Mouse (Mus musculus) monocyte, adult 5-6 weeks (primary cell): ENCODE results near the gene Hmbs. TPM values are rescaled to one million over a fixed set of nuclear protein-coding genes. Genes with fewer than 3 reads are reported as not detected.
A peak's percentile ranks its signal among the peaks of the same experiment; 100 is the strongest.
"Not testable (repeated sequence)": the region's sequence is repeated elsewhere in the genome, so short reads cannot be mapped to it uniquely, and the experiment has no call there.

Experiments
- ATAC-seq: fragments of 153-309, 156-312 bp; replicated peaks from 2 replicates; pipeline ENCODE4 v1.8.0; 2017; ENCODE audit warnings: mild to moderate bottlenecking; ENCODE audit not compliant: low TSS enrichment, insufficient number of reproducible peaks, severe bottlenecking, poor library complexity, low FRiP score
- total RNA-seq: library from RNA; stranded (forward); fragments of 200-1000, 200-491, 200-594 nt; gene quantifications from 3 replicates; pipeline ENCODE4 v1.2.3, GENCODE M21; 2017

The Hmbs gene
- total RNA-seq, 1 experiment from 2014 or later: 19.1 TPM

- ATAC-seq: no peak
Observed at GRCm38 (mm10) chr9:44327064-44327711, 16.8 kb downstream of the Hmbs start.

GRCm38 (mm10) chr9:44326371-44327063, 17.5 kb downstream of the Hmbs start:
- ATAC-seq: peak; percentile 94

- ATAC-seq: no peak
Observed at GRCm38 (mm10) chr9:44325768-44326370, 18.2 kb downstream of the Hmbs start, which contains the start of gene Dpagt1. Gene Dpagt1 (plus strand): TSS chr9:44326019.

GRCm38 (mm10) chr9:44325032-44325767, 18.8 kb downstream of the Hmbs start:
- ATAC-seq: not testable (repeated sequence)

GRCm38 (mm10) chr9:44324147-44324546, 19.9 kb downstream of the Hmbs start:
- ATAC-seq: no peak

GRCm38 (mm10) chr9:44323656-44324055, 20.4 kb downstream of the Hmbs start:
- not testable (repeated sequence) for ATAC-seq

GRCm38 (mm10) chr9:44320799-44321133, 23.3 kb downstream of the Hmbs start:
- no peak for ATAC-seq

GRCm38 (mm10) chr9:44319887-44320798, 23.9 kb downstream of the Hmbs start, which contains the start of gene C2cd2l:
Gene C2cd2l (minus strand): TSS chr9:44320285.
- ATAC-seq: peak; percentile 85

- ATAC-seq: no peak
Observed at GRCm38 (mm10) chr9:44319105-44319886, 24.7 kb downstream of the Hmbs start.

- ATAC-seq: no peak
Observed at GRCm38 (mm10) chr9:44318826-44319095, 25.3 kb downstream of the Hmbs start.

- no peak for ATAC-seq
Observed at GRCm38 (mm10) chr9:44318076-44318825, 25.8 kb downstream of the Hmbs start.

- no peak for ATAC-seq
Observed at GRCm38 (mm10) chr9:44317452-44317851, 26.6 kb downstream of the Hmbs start.

- ATAC-seq: no peak
Observed at GRCm38 (mm10) chr9:44314910-44315309, 29.1 kb downstream of the Hmbs start.

- no peak for ATAC-seq
Observed at GRCm38 (mm10) chr9:44314257-44314547, 29.8 kb downstream of the Hmbs start.

GRCm38 (mm10) chr9:44313476-44314256, 30.4 kb downstream of the Hmbs start:
- no peak for ATAC-seq
